Mouse (Mus musculus) erythroblast, embryonic 14.5 days (primary cell): ENCODE measurements around the gene Scand1. TPM values are rescaled to one million over a fixed set of nuclear protein-coding genes. Genes with fewer than 3 reads are reported as not detected.

Experiments
- H3K27me3 ChIP-seq: 2 replicates; pipeline ENCODE4 v1.6.1; 2012; ENCODE audit warnings: inconsistent platforms; ENCODE audit not compliant: control insufficient read depth
- H3K36me3 ChIP-seq: 2 replicates; pipeline ENCODE4 v1.6.1; 2012; ENCODE audit warnings: mild to moderate bottlenecking, inconsistent platforms; ENCODE audit not compliant: control insufficient read depth
- H3K4me1 ChIP-seq: 2 replicates; pipeline ENCODE4 v1.6.1; 2012; ENCODE audit warnings: inconsistent platforms; ENCODE audit not compliant: control insufficient read depth
- H3K4me3 ChIP-seq: replicated peaks from 2 replicates; pipeline ENCODE3; 2012; ENCODE audit warnings: moderate library complexity, mild to moderate bottlenecking, inconsistent platforms
- H3K9me3 ChIP-seq: 2 replicates; pipeline ENCODE4 v1.6.1; 2012; ENCODE audit warnings: low read length, inconsistent platforms, mixed read lengths; ENCODE audit not compliant: control insufficient read depth
- GATA1 ChIP-seq: IDR thresholded peaks from 2 replicates; pipeline ENCODE4 v1.6.1; 2012; ENCODE audit warnings: low read length, inconsistent platforms, mixed read lengths
- TAL1 ChIP-seq: IDR thresholded peaks from 3 replicates; pipeline ENCODE4 v1.6.1; 2012; ENCODE audit warnings: low read length, inconsistent platforms, mixed read lengths
- polyA plus RNA-seq: library from polyadenylated mRNA; stranded (reverse); fragments of >175 nt; gene quantifications from 2 replicates; pipeline ENCODE4 v1.2.3, GENCODE M21; 2012

Gene Scand1
- polyA plus RNA-seq, 1 experiment = 101 TPM

DNA sequence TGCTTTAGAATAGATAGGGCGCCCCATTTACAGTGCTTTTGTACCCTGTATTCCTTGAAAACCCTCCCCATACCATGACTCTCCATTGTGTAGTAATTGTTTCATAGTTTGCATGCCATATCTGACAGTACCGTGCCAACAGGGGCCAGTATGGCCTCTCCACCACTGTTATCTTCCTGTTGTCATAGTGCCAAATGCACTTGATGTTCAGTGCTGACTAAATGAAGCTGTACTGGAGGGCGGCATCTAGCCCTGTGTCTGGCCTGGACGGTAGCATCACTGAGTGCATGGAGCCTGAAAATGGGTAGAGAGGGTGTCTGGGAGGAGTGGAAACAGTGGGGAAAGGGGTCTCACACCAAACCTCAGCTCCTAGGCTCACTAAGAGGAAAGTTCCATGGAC lies 27.6 kb upstream of the Scand1 start:
- H3K9me3 ChIP-seq = no peaks in the 10 kb centered on the region
- TF ChIP-seq GATA1 (no peak), TAL1 (no peak)
- no peak overlapping the region for H3K4me3 ChIP-seq
- H3K4me1 ChIP-seq = no peaks in the 10 kb centered on the region
- H3K36me3 ChIP-seq = no peaks in the 10 kb centered on the region
- no peaks in the 10 kb centered on the region for H3K27me3 ChIP-seq

DNA sequence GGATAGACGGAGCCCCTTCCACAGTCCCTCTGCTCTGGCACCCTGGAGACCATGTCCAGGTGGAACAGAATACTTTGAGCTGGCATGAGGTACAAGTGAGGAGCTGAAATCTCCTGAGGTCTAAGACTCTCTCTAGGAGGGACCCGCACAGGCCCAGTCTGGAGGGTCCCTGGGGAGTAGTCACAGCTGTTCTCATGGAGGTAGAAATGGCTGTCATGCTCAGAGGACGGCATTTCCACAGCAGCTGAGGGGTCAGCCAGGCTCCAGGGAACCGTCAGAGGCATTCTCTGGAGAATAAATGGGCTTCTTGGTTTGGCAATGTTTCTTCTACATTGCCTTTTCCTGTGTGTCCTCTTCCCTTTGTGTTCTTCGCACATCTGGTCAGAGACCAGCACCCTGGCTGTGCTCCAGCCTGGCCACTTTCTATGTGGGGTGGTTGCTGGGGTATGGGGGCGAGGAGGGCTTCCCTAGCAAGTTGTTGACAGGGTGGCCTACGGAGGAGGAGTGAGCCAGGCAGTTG lies 19.0 kb upstream of the Scand1 start:
- no peak overlapping the region for H3K4me3 ChIP-seq
- H3K36me3 ChIP-seq = no peaks in the 10 kb centered on the region
- H3K27me3 ChIP-seq = no peaks in the 10 kb centered on the region
- no peaks in the 10 kb centered on the region for H3K4me1 ChIP-seq
- TF ChIP-seq GATA1 (no peak), TAL1 (no peak)
- peaks cover 6% of the 10 kb centered on the region for H3K9me3 ChIP-seq

DNA sequence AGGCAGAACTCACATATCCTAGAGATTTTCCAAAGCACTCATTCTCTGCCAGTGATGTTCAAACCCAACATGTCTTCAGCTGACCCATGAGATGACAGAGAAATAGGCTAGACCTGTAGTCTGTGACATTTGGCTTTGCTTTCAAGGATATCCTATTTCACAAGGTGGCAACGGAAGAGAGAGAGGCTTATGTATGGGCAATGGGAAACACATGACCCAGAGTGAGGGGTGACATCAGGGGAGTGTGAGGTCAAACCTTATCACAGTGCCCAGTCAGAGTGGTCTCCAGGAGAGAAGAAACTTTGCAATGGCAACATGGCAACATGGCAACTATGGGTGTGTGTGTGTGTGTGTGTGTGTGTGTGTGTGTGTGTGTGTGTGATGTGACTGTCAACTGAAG lies 18.2 kb upstream of the Scand1 start:
- Histone ChIP-seq H3K9me3 (peaks cover 6% of the 10 kb centered on the region), H3K27me3 (no peaks in the 10 kb centered on the region), H3K36me3 (no peaks in the 10 kb centered on the region), H3K4me3 (no peak overlapping the region), H3K4me1 (no peaks in the 10 kb centered on the region)
- TF ChIP-seq GATA1 = no peak
- TF ChIP-seq TAL1 = no peak

DNA sequence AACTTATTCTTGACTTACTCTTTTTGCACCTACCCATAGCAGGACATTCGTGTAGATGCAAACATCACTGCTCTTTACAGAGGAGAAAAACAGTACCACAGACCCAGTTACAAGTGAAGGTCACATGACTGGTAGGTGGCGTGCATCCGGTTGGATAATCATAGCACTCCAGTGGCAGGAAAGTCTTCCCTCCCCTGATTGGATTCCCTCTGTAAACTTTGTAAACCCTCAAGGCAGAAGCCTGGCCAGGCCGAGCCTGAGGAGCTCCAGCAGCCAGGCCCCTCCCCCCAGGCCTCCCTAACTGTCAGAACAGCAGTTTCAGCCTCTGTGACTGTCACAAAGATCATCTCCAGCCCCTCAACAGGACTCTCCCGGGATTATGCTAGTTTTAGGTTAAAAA lies 12.2 kb upstream of the Scand1 start:
- H3K4me3 ChIP-seq = no peak overlapping the region
- TF ChIP-seq GATA1 (no peak), TAL1 (no peak)
- peaks cover 13% of the 10 kb centered on the region for H3K4me1 ChIP-seq

DNA sequence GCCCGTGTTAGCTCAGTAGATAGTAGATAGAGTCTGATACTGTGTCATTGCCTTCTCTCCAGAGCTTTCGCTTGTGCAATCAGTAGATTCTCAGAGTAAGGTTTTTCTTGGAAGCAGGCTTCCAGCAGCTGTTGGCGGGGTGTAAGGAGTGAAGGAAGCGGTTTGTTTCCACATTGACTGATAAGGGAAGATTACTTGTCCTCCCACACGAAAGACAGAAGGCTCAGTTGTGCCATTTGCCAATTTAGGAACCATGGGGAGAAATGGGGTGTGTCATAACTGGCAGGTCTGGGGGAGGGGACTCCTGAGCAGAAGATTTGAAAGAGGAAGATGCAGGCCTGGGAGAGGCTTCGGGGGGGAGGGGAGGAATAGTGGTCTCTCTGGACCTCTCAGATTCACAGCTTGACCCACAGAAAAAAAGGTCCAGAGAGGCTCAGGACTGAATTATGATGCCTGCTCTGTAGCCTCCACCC lies 11.6 kb upstream of the Scand1 start:
- TF ChIP-seq TAL1 = no peak
- Histone ChIP-seq H3K4me1 (peaks cover 13% of the 10 kb centered on the region), H3K4me3 (no peak overlapping the region), H3K36me3 (no peaks in the 10 kb centered on the region), H3K27me3 (no peaks in the 10 kb centered on the region), H3K9me3 (peaks cover 3% of the 10 kb centered on the region)

More for the DNA sequence above, 12.2 kb upstream of the Scand1 start:
- H3K36me3 ChIP-seq = no peaks in the 10 kb centered on the region
- peaks cover 6% of the 10 kb centered on the region for H3K9me3 ChIP-seq
- H3K27me3 ChIP-seq = no peaks in the 10 kb centered on the region

DNA sequence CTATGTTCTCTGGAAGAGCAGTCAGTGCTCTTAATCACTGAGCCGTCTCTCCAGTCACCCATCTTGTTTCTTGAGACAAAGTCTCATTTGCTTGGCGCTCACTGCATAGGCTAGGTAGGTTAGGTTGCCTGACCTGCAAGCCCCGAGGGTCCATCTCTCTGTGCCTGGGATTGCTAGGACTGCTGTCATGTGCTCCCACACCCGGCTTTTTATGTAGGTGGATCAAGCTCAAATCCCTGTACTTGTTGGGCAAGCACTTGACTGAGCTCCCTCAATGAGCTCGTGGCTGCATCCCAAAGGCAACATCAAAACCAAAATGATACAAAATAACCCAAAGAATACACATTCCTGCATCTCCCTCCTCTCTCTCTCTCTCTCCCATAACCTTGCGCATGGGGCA lies 9.0 kb upstream of the Scand1 start:
- H3K4me3 ChIP-seq = no peak overlapping the region
- TF ChIP-seq GATA1 = no peak
- TF ChIP-seq TAL1 = no peak
- H3K36me3 ChIP-seq = no peaks in the 10 kb centered on the region
- H3K4me1 ChIP-seq = peaks cover 13% of the 10 kb centered on the region
- H3K9me3 ChIP-seq = no peaks in the 10 kb centered on the region
- H3K27me3 ChIP-seq = no peaks in the 10 kb centered on the region

DNA sequence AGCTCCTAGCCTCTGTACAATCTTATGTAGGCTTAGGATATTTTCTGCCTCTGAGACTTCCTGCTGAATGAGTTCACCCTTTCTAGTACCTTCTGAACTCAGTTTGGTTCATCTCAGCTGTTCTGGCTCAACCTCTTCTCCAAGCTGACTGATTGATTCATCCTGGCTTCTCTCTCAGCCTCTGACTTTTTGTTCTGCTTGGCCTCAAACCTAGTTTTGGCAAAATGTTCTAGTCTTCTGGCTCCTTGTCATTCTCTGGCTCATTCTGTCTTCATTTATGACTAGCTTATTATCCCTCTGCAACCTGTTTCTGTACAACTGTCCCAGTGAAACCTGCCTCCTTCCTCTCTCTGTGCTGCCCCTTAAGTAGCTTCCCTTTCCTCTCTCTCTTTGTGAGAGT lies 6.0 kb upstream of the Scand1 start:
- Histone ChIP-seq H3K36me3 (peaks cover 3% of the 10 kb centered on the region; the same call in 1 of the 2 replicates), H3K9me3 (peaks cover 4% of the 10 kb centered on the region; the same call in 1 of the 2 replicates), H3K4me3 (no peak overlapping the region), H3K27me3 (no peaks in the 10 kb centered on the region), H3K4me1 (peaks cover 4% of the 10 kb centered on the region)
- TF ChIP-seq GATA1 = no peak
- TF ChIP-seq TAL1 = no peak

DNA sequence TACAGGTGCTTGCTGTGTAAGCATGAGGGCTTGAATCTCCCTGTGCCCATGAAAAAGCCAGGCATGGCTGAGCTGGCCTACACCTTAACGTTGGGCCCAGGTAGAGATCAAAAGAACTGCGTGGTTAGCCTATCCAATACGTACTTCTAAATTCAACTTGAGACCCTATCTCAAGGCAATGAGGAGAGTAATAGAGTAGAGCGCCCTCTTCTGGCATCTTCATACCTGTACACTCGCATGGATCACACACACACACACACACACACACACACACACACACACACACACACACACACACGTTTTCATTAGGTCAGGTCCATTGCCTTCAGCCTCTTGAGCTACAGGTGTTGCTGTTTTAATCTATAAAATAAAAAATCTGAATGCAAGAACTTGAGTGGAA lies 2.3 kb upstream of the Scand1 start:
- H3K4me3 ChIP-seq = no peak overlapping the region
- H3K36me3 ChIP-seq = peaks cover 3% of the 10 kb centered on the region; the same call in 1 of the 2 replicates
- H3K9me3 ChIP-seq = peaks cover 4% of the 10 kb centered on the region; the same call in 1 of the 2 replicates
- TF ChIP-seq GATA1 = no peak
- no peak for TF ChIP-seq TAL1
- H3K4me1 ChIP-seq = peaks cover 25% of the 10 kb centered on the region
- no peaks in the 10 kb centered on the region for H3K27me3 ChIP-seq

DNA sequence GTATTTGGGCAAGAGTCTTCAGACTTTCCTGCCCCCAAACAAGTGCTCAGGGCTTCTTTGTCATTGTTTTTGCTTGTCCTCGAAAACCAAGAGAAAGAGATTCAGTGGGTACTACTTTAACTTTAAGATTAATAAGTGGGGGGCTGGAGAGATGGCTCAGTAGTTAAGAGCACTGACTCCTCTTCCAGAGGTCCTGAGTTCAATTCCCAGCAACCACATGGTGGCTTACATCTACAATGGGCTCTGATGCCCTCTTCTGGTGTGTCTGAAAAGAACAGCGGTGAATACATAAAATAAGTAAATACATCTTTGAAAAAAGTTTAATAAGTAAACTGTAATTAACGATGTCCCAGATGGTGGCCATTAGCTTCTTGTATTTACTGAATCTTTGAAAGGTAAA lies 649 bp upstream of the Scand1 start:
- Histone ChIP-seq H3K9me3 (peaks cover 4% of the 10 kb centered on the region; the same call in 1 of the 2 replicates), H3K36me3 (peaks cover 9% of the 10 kb centered on the region), H3K4me1 (peaks cover 25% of the 10 kb centered on the region), H3K27me3 (no peaks in the 10 kb centered on the region), H3K4me3 (peak overlapping the region; percentile 88)
- no peak for TF ChIP-seq TAL1
- TF ChIP-seq GATA1 = no peak

DNA sequence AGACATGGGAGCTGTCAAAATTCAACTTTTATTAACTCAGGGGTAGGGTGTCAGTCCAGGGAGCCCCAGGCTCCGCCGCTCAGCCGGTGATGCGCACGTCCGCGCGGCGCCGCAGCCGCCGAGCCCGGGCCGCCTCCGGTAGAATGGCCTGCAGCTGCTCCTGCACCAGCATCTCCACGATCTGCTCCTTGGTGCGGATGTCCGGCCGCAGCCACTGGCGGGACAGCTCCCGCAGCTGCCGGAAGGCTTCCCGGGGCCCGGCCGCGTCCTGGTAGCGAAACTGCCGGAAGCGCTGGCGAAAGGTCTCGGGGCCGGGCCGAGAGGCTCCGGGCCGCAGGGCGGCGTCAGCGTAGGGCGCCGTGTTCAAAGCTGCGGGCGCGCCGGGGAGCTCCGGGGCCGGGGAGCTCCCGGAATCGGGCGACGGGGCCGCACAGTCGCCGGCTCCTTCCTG lies 638 bp downstream of the Scand1 start:
- Histone ChIP-seq H3K4me1 (peaks cover 25% of the 10 kb centered on the region), H3K36me3 (peaks cover 15% of the 10 kb centered on the region), H3K27me3 (no peaks in the 10 kb centered on the region), H3K4me3 (peak overlapping the region; percentile 88), H3K9me3 (peaks cover 4% of the 10 kb centered on the region; the same call in 1 of the 2 replicates)
- TF ChIP-seq GATA1 (no peak), TAL1 (no peak)
